ENCODE assay signal across 32 mouse cellular contexts in genomic region chr7:74365623-74366022, GRCm38 (mm10).
A peak's percentile ranks its signal among the peaks of the same experiment; 100 is the strongest.
DNase-seq lines count a peak whose midpoint lies in the region; ATAC-seq and TF ChIP-seq lines count a peak whose summit lies in the region.
"Had no signal": no experiment of that assay in that cellular context is flagged by ENCODE, and none has a peak within 500 bp of the region (broad histone marks: within the 10 kb centered on the region; RNA-seq: fewer than 3 reads in every experiment).

No protein-coding gene starts in this region.

- H3K4me3 ChIP-seq in forebrain, postnatal 0 days (ENCODE audit: low read depth, low read length) = no peak overlapping the region
- H3K4me3 ChIP-seq in forebrain, embryonic 11.5 days (ENCODE audit: low read depth, low read length) = no peak overlapping the region
- H3K4me3 ChIP-seq in midbrain, embryonic 15.5 days = no peak overlapping the region
- H3K4me3 ChIP-seq: embryonic facial prominence, embryonic 13.5 days; forebrain, embryonic 13.5 days; gastrocnemius, adult 2 months; heart, adult 2 months; heart, embryonic 12.5 days; myocyte; neural tube, embryonic 12.5 days; stomach, embryonic 15.5 days had no signal

- no peak overlapping the region for H3K9ac ChIP-seq in forebrain, postnatal 0 days
- H3K9ac ChIP-seq in forebrain, embryonic 11.5 days (ENCODE audit: low read length) = no peak overlapping the region
- H3K9ac ChIP-seq in midbrain, embryonic 15.5 days = no peak overlapping the region
- H3K9ac ChIP-seq: embryonic facial prominence, embryonic 13.5 days; forebrain, embryonic 13.5 days; heart, embryonic 12.5 days; liver, embryonic 14.5 days; stomach, embryonic 15.5 days had no signal

- H3K27ac ChIP-seq in forebrain, postnatal 0 days (ENCODE audit: low read depth, low read length) = no peak overlapping the region
- H3K27ac ChIP-seq in forebrain, embryonic 11.5 days (ENCODE audit: low read depth, low read length) = no peak overlapping the region
- H3K27ac ChIP-seq in midbrain, embryonic 15.5 days = peak overlapping the region; percentile 58; the same call in 1 of the 2 replicates
- H3K27ac ChIP-seq: embryonic facial prominence, embryonic 13.5 days; forebrain, embryonic 13.5 days; heart, adult 2 months; hindbrain, postnatal 0 days; liver, embryonic 14.5 days; macrophage; neural tube, embryonic 12.5 days; stomach, embryonic 15.5 days had no signal

- TF ChIP-seq POLR2A in brain, embryonic 14.5 days (IDR thresholded peaks at IDR 0.05; ENCODE audit: borderline replicate concordance, extremely low read depth, insufficient read depth, insufficient read length, poor library complexity, severe bottlenecking) = no peak

- 0 out of 2 replicates have a peak, but pooled peaks have one; percentile 21 for ATAC-seq in forebrain, postnatal 0 days
- ATAC-seq in forebrain, embryonic 11.5 days (replicated peaks; ENCODE audit: low FRiP score) = no peak
- peak; percentile 73 for ATAC-seq in inflammation-experienced regulatory T-cells, adult 6 months
- ATAC-seq in midbrain, embryonic 15.5 days (replicated peaks) = peak; percentile 34; the same call in 1 of the 2 replicates
- no peak for ATAC-seq in monocyte, adult 5-6 weeks (replicated peaks; ENCODE audit: insufficient number of reproducible peaks, low FRiP score, low TSS enrichment, poor library complexity, severe bottlenecking)
- ATAC-seq: forebrain, embryonic 13.5 days; hindbrain, postnatal 0 days; intestine, embryonic 16.5 days had no signal

- H3K4me1 ChIP-seq in forebrain, postnatal 0 days (ENCODE audit: insufficient read depth) = no peaks in the 10 kb centered on the region; the same call in 1 of the 2 replicates
- H3K4me1 ChIP-seq in forebrain, embryonic 11.5 days (replicated peaks; ENCODE audit: control insufficient read depth, insufficient read depth, low read length) = peaks cover 4% of the 10 kb centered on the region; the same call in 1 of the 2 replicates
- peaks cover 24% of the 10 kb centered on the region for H3K4me1 ChIP-seq in midbrain, embryonic 15.5 days

- WGBS in forebrain, postnatal 0 days = 19% methylated on average over 4 of the region's 4 CpGs
- WGBS in forebrain, embryonic 11.5 days = 24% methylated on average over 4 of the region's 4 CpGs
- WGBS in midbrain, embryonic 15.5 days = 14% methylated on average over 4 of the region's 4 CpGs

- no peak for DNase-seq in forebrain, postnatal 0 days
- no peak for DNase-seq in forebrain, embryonic 11.5 days (ENCODE audit: low spot score)
- DNase-seq in brain, embryonic 14.5 days (ENCODE audit: low read depth) = peak; percentile 64
- DNase-seq in kidney, postnatal 25 days = no peak
- DNase-seq: B cell, adult 2 months; cerebellum, adult 8-10 months; cerebellum, postnatal 25 days; gastrocnemius, adult 2 months; gastrocnemius, postnatal 36 days; heart, adult 2 months; heart, postnatal 10 days; kidney, adult 8-10 months; kidney, postnatal 10 days; liver; lung, adult 2 months; lung, postnatal 10 days; right cerebral cortex, postnatal 25 days; thymus, adult 18-20 months; thymus, postnatal 4 days had no signal

- H3K36me3 ChIP-seq in forebrain, postnatal 0 days (ENCODE audit: insufficient read depth) = no peaks in the 10 kb centered on the region
- H3K36me3 ChIP-seq in forebrain, embryonic 11.5 days (ENCODE audit: control insufficient read depth, insufficient read depth, low read length) = no peaks in the 10 kb centered on the region
- H3K36me3 ChIP-seq in midbrain, embryonic 15.5 days (replicated peaks) = no peaks in the 10 kb centered on the region
- H3K36me3 ChIP-seq: embryonic facial prominence, embryonic 13.5 days; heart, embryonic 12.5 days; neural tube, embryonic 12.5 days; stomach, embryonic 15.5 days had no signal

- H3K9me3 ChIP-seq in forebrain, postnatal 0 days (ENCODE audit: low read length) = no peaks in the 10 kb centered on the region
- no peaks in the 10 kb centered on the region for H3K9me3 ChIP-seq in forebrain, embryonic 11.5 days (ENCODE audit: control insufficient read depth, low read length)
- H3K9me3 ChIP-seq in midbrain, embryonic 15.5 days = no peaks in the 10 kb centered on the region
- H3K9me3 ChIP-seq: embryonic facial prominence, embryonic 13.5 days; forebrain, embryonic 13.5 days; heart, embryonic 12.5 days; neural tube, embryonic 12.5 days; stomach, embryonic 15.5 days had no signal

- H3K27me3 ChIP-seq in forebrain, postnatal 0 days (ENCODE audit: insufficient read depth, low read length) = no peaks in the 10 kb centered on the region
- H3K27me3 ChIP-seq in forebrain, embryonic 11.5 days (ENCODE audit: control insufficient read depth, insufficient read depth, low read length) = no peaks in the 10 kb centered on the region
- H3K27me3 ChIP-seq in midbrain, embryonic 15.5 days (replicated peaks) = no peaks in the 10 kb centered on the region
- H3K27me3 ChIP-seq: forebrain, embryonic 13.5 days; heart, embryonic 12.5 days; neural tube, embryonic 12.5 days; stomach, embryonic 15.5 days had no signal

- no peak overlapping the region for H3K4me2 ChIP-seq in forebrain, postnatal 0 days (ENCODE audit: low read depth)
- H3K4me2 ChIP-seq in forebrain, embryonic 11.5 days (ENCODE audit: low read depth, low read length, severe bottlenecking) = no peak overlapping the region
- no peak overlapping the region for H3K4me2 ChIP-seq in midbrain, embryonic 15.5 days
- H3K4me2 ChIP-seq: embryonic facial prominence, embryonic 13.5 days; forebrain, embryonic 13.5 days; heart, embryonic 12.5 days; neural tube, embryonic 12.5 days; stomach, embryonic 15.5 days had no signal

- TF ChIP-seq CTCF in forebrain, postnatal 0 days (IDR thresholded peaks at IDR 0.05; ENCODE audit: low read depth) = no peak
- no peak for TF ChIP-seq CTCF in brain, embryonic 14.5 days (IDR thresholded peaks at IDR 0.05; ENCODE audit: borderline replicate concordance, extremely low read depth, insufficient read depth, insufficient read length)

Comparison
In these comparisons a context has a peak if more than half of its experiments do, and no peak if none do; other contexts are left out.
1. ATAC-seq: peak in forebrain, postnatal 0 days (single experiment), inflammation-experienced regulatory T-cells, adult 6 months (single experiment) and midbrain, embryonic 15.5 days (single experiment); none in forebrain, embryonic 11.5 days (single experiment) and monocyte, adult 5-6 weeks (single experiment).